Comparison of ENCODE assay signal across 21 mouse cellular contexts in the genomic region with DNA sequence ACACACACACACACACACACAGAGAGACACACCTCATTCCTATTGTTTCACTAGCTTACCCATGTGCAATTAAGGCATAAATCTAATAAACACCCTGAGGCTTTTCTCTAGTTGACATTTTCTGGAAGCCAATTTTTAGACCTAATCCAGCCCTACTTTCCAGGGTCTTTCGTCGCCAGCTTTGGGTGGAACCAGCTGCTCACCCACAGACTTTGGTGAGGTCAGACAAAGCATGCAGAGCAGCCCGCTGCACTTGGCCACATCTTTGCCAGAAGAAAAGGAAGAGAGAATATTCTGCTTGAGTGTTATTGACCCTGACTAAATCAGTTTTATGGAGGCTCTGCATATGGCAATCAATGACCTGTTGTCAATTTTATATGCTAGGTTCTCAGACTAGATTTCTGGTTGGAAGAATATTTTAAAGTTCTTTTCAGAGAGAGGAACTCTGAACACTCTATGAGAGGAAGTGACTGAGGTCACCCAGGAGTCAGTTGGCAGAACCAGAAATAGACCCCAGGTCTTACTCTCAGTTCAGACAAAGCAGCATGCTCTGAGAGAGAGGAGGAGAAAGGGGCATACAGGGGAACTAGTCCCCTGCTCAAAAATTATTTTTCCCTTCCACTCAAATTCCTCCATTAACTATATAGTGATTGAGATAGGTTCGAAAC. TPM values are rescaled to one million over a fixed set of nuclear protein-coding genes. Genes with fewer than 3 reads are reported as not detected.
A peak's percentile ranks its signal among the peaks of the same experiment; 100 is the strongest.
DNase-seq lines count a peak whose midpoint lies in the region; ATAC-seq lines count a peak whose summit lies in the region.
"Had no signal": no experiment of that assay in that cellular context is flagged by ENCODE, and none has a peak within 500 bp of the region (broad histone marks: within the 10 kb centered on the region; RNA-seq: fewer than 3 reads in every experiment).

No protein-coding gene starts in this region.

- peak; percentile 56 to 60 for DNase-seq in spleen, postnatal 36 days (ENCODE audit: low spot score in 2 of 2)
- no peak for DNase-seq in spleen, adult 12 weeks (ENCODE audit: low spot score)
- no peak for DNase-seq in adrenal gland, postnatal 10 days
- DNase-seq in layer of hippocampus, adult 9-10 months (ENCODE audit: low spot score): no peak
- DNase-seq: cerebellum, adult 18-20 months; embryo, embryonic 11 days; heart, adult 11 months; kidney, adult 18-20 months; kidney, postnatal 25 days; lung, postnatal 36 days; right cerebral cortex, postnatal 14 days had no signal

- peak; percentile 58 for ATAC-seq in CD4-positive, CD25-positive, alpha-beta regulatory T cell, adult 4 months
- peak; percentile 60 for ATAC-seq in granulocyte monocyte progenitor cell, adult 5-6 weeks (replicated peaks; ENCODE audit: poor library complexity, severe bottlenecking)
- 0 out of 2 replicates have a peak, but pooled peaks have one; percentile 23 for ATAC-seq in neutrophil, adult 5-6 weeks (ENCODE audit: extremely low read depth, insufficient number of reproducible peaks, low FRiP score, poor library complexity, severe bottlenecking)
- ATAC-seq: forebrain, embryonic 13.5 days; midbrain, embryonic 15.5 days had no signal

RNA-seq across cellular contexts. Expression of gene Ikzf1, which starts 17.4 kb away (rescaled TPM):
- 100 to 1,000 TPM; 130 to 149 TPM for polyA plus RNA-seq in CD4-positive, CD25-positive, alpha-beta regulatory T cell, adult 4 months (2017; shearing (Covaris generic))
- total RNA-seq in granulocyte monocyte progenitor cell, adult 5-6 weeks (2014; fragmentation: Nextera tagmentation): 108 and 128 TPM in 2 replicates
- 51.0 and 56.0 TPM in 2 replicates for total RNA-seq in granulocyte monocyte progenitor cell, adult 5-6 weeks (2017)
- 125 and 150 TPM in 2 replicates for total RNA-seq in neutrophil, adult 5-6 weeks (2017)
- 1 to 10 TPM; 9.3 to 9.9 TPM for total RNA-seq in adrenal gland, postnatal 10 days (2021)

RNA-seq across cellular contexts. Expression of gene 4930512M02Rik, which starts 39.8 kb away (rescaled TPM):
- polyA plus RNA-seq in CD4-positive, CD25-positive, alpha-beta regulatory T cell, adult 4 months (2017; shearing (Covaris generic)): not detected
- total RNA-seq in granulocyte monocyte progenitor cell, adult 5-6 weeks (2014; fragmentation: Nextera tagmentation): not detected in 2 replicates
- not detected in 2 replicates for total RNA-seq in granulocyte monocyte progenitor cell, adult 5-6 weeks (2017)
- not detected in 2 replicates for total RNA-seq in neutrophil, adult 5-6 weeks (2017)
- not detected for total RNA-seq in adrenal gland, postnatal 10 days (2021)
- total RNA-seq: layer of hippocampus, postnatal 25 days; left cerebral cortex, postnatal 36 days had no signal
- polyA plus RNA-seq: forebrain, embryonic 13.5 days; heart, embryonic 14.5 days; hindbrain, embryonic 15.5 days; liver, embryonic 14.5 days; midbrain, embryonic 15.5 days had no signal

Comparison
In these comparisons a context has a peak if more than half of its experiments do, and no peak if none do; other contexts are left out.
1. DNase-seq: peak in spleen, postnatal 36 days (2 of 2); none in spleen, adult 12 weeks (single experiment), adrenal gland, postnatal 10 days (single experiment) and layer of hippocampus, adult 9-10 months (single experiment).
2. RNA of gene Ikzf1, which starts 17.4 kb away (total RNA-seq): 125 to 150 TPM in neutrophil, adult 5-6 weeks and 51.0 to 128 TPM in granulocyte monocyte progenitor cell, adult 5-6 weeks; 9.3 to 9.9 TPM in adrenal gland, postnatal 10 days; every median in the first group is over 4 times any median in the second.
3. Peak in every context shown above with its lines, with median percentiles within 50 percentile points of each other: ATAC-seq.